Mouse (Mus musculus) ovary, postnatal 14 days (tissue): ENCODE results near the gene B3gnt6.

ENCODE experiments used
- DNase-seq: peaks from one replicate; pipeline ENCODE4 v3.0.0; 2022; ENCODE audit warnings: low spot score

The B3gnt6 gene

DNA sequence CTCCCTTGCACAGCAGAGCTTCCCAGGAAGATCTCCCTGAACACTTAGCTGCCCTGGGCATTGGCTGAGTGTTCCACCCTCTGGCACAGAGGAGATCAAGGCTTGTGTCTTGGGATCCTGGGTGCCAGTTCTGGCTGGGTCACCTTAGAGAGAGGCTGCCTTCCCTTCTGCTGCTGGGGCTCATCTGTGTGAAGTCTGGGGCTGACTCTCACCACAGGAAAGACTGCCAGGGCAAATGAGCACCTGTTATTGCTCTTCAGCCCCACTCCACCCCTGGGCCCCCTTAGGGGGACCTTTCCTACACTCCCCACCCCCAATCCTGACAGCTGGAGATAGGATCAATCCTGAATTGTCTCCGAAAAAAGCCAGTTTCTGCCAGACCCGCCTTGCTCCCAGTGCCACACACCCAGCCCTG is 22.2 kb downstream of the B3gnt6 start:
- no peak for DNase-seq

DNA sequence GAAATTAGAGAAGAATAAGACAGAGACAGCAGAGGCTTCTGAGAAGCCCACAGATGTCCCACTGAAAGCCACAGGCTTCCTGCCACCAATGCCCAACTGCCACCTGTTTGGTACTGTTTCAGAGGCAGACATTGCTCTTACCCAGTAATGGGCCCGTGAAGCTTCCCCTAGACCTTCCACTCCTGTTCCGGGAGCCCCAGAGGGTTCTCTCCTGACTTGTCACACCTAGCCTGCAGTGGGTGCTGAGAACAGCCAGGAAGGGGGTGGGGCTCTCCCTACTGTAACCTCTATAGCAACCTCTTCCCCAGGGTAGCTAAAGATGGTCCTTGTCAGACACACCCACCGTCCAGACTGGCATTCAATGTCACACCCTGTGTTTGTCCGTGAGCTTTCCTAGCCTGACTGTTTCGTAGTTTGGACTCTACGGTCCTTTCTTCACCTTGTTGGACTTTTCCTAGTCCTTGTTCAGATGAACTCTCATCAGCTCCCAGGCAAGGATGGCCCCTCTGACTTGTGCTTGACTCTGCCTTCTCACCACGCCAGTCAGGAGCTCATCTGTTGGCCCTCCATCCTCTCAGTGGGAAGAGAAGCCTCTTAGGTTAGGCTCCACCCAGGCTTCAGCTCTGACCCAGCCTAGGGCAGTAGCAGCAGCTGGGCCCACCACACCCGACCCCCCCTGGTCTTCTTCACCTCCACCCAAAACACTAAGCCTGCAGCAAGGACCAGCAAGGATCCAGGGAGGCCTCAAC is 22.8 kb downstream of the B3gnt6 start:
- DNase-seq = no peak

DNA sequence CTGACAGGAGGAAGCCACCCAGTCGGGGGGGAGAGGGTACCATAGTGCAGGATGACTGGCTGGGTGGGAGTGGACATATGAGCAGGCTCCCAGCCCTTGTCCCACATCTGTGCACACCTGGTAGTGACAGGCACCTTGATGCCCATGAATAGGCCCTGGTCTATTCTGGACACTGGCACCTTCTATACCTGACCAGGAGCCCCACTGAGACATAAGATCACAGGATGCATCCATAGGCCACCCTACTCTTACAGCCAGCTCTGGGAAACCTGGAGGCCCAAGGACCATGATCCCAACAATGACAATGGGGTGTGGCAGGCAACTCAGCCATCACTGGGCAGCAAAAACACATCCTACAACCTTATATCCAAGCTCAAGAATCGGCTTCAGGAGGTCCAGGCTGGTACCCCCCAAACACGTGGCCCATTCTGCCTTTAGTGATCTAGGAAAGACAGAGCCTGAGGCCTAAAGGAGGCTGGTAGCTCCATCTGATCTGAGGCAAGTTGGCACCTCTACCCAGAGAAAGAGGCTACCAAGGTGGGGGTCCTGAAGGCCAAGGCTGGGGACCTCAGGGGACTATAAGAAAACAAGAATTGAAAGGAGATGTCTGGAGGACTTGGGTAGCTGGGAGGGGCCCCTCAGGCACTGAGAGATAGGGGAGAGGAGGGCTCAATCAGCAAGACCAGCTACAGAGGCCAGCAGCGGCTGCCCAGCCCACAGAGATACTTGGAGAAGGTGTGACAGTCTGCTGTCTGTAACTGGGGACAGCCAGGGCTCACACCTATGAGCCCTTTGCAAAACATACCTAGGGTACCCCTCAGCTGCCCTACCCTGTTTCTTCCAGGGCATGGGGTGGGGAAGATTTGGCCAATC is 24.2 kb downstream of the B3gnt6 start:
- no peak for DNase-seq

DNA sequence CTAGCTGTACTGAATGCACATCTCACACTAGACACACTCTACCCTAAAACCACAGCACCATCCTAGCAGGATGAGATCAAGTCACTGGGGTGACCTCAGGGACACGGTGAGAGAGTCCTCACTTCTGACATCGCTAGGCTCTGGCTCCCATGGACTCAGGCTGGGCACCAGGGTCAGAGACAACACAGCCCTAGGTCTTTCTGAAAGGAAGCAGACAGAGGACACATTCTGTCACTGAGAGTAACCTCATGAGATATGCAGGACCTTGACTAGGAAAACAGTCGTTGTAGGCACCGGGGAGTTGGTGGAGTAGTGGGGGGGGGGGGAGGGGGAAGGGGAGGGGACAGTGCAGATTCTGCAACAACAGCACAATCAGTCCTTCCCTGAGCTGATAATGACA is 25.9 kb downstream of the B3gnt6 start:
- no peak for DNase-seq

DNA sequence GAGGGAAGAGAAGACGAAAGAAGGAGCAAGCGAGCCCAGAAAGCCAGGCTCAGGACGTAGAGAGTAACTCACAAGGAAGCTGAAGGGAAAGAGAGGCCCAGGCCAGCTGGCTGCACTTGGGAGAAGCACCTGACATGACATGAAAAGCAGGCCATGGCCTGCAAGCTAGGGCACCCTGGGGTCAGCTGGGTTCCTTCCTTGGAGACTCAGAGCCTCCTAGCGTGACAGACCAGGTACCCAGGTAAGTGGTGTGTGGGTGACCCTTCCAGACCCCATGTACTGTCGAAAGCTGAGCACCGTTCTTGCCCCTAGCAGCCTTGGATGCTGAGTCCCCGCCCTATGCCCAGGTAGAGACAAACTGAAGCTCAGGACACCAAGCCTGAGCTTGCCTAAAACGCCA is 26.6 kb downstream of the B3gnt6 start:
- DNase-seq = no peak

DNA sequence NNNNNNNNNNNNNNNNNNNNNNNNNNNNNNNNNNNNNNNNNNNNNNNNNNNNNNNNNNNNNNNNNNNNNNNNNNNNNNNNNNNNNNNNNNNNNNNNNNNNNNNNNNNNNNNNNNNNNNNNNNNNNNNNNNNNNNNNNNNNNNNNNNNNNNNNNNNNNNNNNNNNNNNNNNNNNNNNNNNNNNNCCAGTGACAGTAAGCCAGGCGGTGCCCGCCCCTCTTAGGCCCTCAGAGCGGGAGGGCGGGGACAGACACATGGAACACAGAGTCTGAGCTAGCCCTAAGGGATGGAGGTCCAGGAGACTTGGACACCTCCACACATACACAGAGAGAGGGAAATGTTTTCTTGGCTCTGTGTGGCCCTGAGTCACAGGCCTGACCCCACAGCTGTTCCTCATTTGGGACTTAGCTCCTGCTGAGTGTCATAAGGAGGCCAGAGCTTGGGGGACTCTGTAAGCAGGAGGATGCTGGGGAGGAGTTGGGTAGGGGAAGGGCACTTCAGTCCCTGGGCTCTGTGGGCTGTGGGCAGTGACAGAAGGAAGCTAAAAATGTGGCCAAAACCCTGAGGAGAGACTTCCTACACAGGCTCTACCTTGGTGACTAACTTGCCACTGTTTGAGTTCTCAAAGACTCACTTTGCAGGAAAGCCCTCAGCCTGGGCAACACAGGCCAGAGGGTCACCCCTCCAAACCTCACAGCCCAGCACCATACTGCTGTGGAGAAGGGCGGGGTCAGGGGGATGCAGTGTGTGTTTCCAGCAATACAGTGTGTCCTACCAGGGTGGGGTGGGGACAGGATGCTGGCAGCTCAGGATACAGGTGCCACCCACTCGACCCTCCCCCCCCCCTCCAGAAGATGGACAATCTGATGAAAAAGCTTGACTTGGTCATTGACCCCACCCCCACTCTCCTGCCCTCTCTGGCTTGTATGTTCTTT is 27.9 kb downstream of the B3gnt6 start:
- no peak for DNase-seq

DNA sequence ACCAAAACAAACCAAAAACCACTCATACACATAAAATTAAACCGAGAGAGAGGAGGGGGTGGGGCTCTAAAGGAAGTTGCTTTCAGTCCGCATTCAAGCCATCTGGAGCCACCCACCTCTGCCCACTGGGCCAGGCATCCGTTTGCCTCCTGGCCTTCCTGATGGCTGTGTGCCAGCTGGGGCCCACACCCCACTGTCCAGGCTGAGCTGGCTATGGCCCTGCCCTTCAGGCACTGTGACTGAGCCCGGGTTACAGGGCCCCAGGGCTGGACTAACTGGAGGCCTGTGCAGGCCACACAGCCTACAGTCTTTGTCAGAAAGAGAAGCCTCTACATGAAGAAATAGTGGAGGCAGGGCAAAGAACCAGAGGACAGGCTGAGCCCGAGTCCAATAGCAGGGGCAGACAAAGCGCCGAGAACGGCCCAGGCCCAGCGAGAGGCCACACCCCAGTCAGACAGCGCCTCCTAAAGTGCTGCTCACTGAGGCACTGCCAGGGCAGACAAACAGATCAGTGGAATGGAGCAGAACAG is 34.2 kb downstream of the B3gnt6 start:
- no peak for DNase-seq

DNA sequence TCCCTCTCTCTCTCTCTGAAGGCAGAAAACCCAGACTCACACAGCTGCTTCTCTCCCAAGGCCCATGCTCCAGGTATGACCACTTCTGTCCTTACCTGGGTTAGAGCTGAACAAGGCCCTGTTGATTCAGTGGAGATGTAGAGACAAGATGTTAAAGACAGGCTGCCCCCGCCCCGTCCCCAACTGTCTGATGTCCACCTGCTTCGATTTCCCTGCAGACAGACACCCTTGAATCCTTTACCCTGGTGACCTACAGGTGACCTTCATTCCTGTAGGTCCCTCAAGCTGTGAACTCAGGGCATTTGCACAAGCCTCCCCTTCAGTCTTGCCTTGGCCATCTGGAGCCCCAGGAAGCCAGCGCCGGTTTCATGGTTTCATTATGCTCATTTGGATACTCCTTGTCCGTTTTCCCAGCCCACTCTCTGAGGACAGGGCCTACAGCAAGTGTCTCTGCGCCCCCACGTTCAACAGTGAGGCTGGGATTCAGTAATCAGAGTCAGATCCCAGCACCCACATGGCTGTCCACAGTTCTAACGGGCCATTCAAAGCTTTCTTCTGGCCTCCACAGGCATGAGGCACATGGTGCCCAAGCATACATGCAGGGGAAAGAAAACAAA is 34.8 kb downstream of the B3gnt6 start:
- DNase-seq = no peak

DNA sequence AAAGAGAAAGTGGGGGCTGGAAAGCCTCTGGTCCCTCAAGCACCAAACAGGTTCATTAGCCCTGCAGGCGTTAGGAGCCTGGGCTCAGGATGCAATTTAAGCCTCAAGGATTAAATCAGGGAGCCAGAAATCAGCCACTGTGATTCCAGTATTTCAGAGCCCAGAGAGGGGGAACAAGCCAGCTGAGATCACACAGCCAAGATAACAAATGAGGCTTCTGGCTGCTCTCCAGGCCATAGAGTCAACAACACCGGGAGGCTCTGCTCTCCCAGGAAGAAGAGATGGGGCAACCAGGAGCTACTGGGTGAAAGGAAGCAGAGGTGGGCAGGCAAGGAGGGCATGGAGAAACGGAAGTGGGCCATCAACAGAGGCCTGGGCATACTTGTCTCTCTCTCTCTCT is 35.6 kb downstream of the B3gnt6 start:
- DNase-seq = no peak

DNA sequence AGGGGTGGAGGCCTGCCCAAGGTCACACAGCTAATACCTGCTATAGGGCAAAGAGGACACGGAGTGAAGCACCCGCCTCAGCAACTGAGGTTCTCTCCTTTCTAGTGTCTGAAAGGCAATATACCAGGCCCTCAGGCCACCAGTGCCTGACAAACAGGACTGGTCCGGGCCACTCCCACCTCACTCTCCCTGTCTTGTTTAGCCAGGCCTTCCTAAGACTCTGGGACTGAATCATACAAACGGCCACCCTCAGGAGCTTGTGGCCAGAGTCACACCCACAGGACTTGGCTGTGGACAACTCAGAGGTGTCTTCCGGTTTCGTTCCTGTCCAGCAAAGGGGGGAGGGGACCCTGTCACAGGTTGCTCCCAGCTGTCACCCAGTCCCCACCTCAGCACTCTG is 37.0 kb downstream of the B3gnt6 start:
- no peak for DNase-seq

DNA sequence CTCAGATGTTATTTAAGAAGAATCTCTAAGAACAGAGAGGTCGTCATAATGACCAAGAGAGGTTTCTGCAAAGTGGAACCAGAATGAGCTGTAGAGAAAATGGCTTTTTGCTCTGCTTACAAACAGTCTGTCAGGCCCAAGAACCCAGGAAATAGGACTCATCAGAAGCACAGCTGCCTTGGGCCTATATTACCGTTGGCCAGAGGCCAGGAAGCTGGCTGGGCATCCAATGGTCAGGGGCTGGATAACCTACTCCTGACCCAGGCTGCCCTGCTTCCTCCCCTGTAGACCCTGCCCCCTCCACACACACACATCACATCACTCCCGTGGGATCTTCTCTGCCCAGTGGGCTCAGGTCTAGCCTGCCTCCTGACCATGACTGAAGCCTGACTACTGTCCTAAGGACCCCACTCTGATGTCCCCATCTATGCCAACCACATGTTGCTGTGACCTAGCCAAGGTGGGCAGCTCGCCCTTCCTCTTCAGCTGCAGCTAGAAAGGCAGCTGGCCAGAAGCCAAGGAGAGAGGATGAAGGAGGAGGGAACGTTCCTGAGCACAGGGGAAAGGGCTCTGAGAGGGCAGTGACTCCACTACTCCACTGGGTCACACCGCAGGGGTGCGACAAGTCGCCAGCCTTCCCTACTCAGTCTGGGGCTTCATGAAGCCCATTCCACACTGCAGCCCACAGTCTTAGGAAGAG is 39.1 kb downstream of the B3gnt6 start:
- no peak for DNase-seq

DNA sequence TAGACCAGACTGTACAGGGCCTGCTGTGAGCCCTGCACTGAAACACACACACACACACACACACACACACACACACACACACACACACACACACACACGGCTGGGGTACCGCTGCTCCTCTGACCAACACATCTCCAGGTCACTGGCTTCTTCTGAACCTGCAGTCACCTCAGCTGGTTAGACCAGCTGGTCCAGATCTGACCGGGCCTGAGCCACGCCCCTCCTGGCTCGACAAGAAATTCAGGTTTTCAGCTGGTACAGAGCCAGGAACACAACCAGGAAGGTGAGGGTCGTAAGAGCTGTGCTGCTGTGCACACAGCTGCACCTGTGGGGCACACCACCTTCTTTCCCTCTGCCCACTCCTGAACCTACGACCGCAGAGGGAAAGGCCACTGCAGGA is 40.8 kb downstream of the B3gnt6 start:
- peak; percentile 49 for DNase-seq

DNA sequence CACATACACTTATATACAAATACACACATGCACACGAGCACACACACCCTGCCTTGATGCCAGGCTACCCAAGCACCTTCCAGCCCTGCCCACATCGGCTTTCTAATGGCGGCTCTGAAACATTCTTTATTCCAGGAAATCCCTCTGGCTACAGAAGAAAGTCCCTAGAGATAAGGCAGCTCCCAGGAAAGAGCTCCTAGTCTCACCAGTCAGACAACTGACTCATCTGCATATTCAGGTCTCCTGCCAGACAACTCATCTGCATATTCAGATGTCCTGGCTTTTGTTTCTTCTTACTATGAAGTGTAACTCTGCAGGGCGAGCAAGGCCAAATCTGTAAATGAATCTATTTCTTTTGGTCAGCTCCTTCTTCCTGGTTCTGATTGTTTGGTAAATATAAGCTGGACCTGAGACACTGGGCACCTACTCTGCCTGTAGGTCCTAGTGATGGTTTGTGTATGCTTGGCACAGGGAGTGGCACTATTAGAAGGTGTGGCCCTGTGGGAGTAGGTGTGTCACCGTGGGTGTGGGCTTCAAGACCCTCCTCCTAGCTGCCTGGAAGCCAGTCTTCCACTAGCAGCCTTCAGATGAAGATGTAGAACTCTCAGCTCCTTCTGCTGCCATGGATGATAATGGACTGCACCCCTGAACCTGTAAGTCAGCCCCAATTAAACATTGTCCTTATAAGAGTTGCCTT is 41.5 kb downstream of the B3gnt6 start:
- DNase-seq = no peak

DNA sequence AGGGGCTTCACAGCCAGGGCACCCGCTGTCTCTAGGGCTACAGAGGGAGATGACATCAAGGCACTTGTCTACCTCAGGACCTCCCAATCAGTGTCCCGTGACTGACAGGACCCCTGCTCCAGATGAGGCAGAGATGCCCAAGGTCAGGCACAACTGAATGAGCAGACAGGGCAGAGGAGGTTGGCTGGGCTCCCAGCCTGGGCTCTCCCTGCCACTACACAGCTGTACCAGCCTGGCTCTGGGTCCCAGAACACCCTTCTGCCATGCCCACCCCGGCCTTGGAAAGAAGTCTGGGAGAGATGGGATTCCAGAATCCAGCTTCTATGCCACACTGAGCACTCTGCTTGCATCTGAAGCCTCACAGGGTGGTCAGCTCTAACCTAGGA is 43.0 kb downstream of the B3gnt6 start:
- no peak for DNase-seq

DNA sequence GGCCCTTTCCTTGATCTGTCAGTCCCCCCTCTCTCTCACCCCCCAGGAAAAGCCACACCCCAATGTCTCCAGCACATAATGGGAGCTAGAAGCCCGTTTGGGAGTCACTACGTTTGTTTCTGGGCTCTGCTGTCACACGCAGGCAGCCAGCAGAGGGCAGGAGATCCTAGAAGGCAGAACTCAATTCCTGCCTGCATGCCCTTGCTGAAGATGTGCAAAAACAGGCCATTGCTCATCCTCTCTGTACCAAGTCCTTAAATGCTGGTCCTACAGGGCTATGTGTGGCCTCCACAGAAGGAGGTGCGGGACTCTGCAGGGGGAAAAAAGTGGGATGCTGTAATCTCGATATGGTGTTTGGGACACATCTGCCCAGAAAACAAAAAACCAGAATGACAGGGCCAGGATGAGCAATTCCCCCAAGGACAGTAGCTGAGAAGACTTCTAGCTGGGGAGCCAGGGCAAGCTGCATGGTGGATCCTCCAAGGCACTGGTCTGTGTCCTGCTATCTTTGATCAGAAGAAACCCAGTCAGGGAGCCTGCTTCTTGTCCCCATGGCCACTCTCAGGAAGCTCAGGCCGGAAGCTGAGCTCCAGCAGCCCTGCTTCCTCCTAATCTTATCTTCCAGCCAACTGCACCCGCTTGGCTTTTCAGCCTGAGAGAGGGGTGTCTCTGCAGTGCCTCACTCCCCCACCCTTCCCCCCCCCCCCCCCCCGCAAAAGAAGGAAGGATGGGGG is 43.6 kb downstream of the B3gnt6 start:
- peak; percentile 53 for DNase-seq

DNA sequence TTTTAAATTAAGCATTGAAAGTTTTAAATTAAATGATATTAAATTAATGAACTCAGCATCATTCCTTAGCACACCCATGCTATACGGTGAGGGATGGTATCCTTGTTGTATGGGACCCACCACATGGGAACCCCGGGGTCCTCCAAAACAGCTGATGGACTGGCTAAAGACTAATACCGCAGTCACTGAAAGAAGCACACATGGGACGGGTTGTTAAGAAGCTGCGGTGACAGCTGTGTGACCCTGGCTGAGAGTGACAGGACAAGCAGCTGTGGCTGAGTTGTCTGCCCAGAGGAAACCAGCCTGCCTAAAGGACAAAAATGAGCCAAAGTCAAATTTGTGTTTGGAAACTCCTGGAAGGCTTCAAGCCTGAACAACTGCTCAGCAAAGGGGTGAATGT is 45.4 kb downstream of the B3gnt6 start:
- DNase-seq = no peak

DNA sequence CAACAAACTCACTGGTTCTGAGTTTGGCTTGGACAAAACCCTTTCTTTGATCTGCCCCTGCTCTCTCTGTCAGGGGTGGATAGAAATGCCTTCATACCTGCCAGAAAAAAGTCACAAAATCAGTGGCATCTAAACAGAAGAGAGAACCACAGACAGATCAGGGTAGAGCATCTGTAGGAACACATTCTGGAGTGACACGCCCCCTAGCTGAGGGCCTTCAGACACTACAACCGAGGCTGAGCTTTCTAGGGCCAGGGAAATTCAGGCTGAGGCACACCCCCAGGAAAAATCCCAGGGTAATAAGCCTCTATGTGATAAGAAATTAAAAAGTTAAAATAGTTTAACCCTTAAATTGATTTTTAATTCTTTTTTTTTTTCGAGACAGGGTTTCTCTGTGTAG is 45.9 kb downstream of the B3gnt6 start:
- no peak for DNase-seq

DNA sequence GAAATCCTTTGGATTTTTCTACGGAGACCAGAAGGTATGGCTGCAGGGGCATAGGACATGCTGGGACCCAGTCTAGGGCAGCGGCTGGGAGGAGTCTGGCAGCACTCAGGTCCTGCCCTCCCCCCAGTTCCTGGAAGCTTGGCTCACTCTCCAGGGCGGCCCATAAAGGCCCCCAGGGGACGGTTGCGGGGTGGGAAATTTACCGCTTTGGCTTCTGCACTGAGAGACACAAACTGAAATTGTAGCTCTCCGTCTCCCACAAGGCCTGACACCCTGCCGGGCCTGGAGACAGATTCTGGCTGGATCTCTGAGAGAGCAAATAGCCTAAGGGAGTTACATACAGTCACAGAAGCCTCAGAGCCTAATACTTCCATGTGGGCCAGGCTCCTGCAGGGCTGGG is 46.9 kb downstream of the B3gnt6 start:
- no peak for DNase-seq

DNA sequence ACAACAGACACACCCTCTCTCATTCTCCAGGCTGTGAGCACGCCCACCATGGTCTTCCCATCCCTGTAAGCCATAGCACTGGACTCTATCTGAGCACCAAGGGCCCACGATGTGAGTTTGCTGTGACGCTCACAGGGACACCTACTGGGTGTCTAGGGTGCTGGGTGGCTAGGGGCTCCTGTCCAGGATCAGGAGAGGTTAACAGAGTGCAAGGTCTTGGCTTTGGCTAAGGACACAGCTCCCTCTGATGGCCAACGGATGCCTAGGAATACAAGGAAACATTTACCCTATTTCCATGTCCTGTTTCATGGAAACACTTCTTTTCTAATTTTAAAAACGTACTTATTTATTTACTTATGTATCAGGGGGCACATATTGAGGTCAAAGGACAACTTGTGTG is 48.8 kb downstream of the B3gnt6 start:
- no peak for DNase-seq

DNA sequence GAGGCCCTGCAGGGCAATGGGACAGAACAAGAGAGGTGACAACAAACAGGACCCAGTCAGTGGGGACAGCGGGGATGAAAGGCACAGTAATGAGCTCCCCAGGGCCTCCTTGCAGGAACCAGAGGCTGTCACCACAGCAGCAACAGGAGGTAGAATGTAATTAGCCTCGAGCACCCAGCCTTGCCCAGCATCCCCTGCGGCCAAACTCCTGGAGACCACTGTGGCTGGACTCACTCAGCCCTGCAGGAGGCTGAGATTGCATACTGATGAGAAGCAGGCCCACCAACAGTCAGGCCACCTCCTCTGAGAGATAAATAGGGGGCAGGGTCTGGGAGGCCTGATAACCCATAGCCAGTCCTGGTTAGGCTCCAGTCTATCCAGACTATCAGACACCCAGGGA is 49.5 kb downstream of the B3gnt6 start:
- DNase-seq = no peak
